10 mouse cellular contexts compared by ENCODE assay signal in genomic region chr5:31194486-31195485, GRCm38 (mm10). TPM values are rescaled to one million over a fixed set of nuclear protein-coding genes. Genes with fewer than 3 reads are reported as not detected.
DNase-seq lines count a peak whose midpoint lies in the region; ATAC-seq and TF ChIP-seq lines count a peak whose summit lies in the region.
"Had no signal": no experiment of that assay in that cellular context is flagged by ENCODE, and none has a peak within 500 bp of the region (broad histone marks: within the 10 kb centered on the region; RNA-seq: fewer than 3 reads in every experiment).

No protein-coding gene starts in this region.

- no peak overlapping the region; the same call in 1 of the 2 replicates for H3K4me2 ChIP-seq in hindbrain, embryonic 11.5 days (replicated peaks; ENCODE audit: low read depth, low read length)
- H3K4me2 ChIP-seq in liver, postnatal 0 days (ENCODE audit: low read depth, low read length) = peak overlapping the region; percentile 86

- no peak for ATAC-seq in hindbrain, embryonic 11.5 days (ENCODE audit: low FRiP score)
- ATAC-seq in liver, postnatal 0 days = no peak
- ATAC-seq: CD4-positive, CD25-positive, alpha-beta regulatory T cell, adult 4 months had no signal

- peak overlapping the region; percentile 8; the same call in 1 of the 2 replicates for H3K27ac ChIP-seq in ES-Bruce4 (ENCODE audit: insufficient read depth, low read length)
- no peak overlapping the region for H3K27ac ChIP-seq in hindbrain, embryonic 11.5 days (ENCODE audit: low read depth, low read length)
- H3K27ac ChIP-seq in liver, postnatal 0 days (ENCODE audit: low read depth) = peak overlapping the region; percentile 94; the same call in 1 of the 2 replicates

- H3K36me3 ChIP-seq in ES-Bruce4 (ENCODE audit: control insufficient read depth, insufficient read depth, low read length, poor library complexity, severe bottlenecking) = peaks cover 42% of the 10 kb centered on the region
- peaks cover 14% of the 10 kb centered on the region for H3K36me3 ChIP-seq in hindbrain, embryonic 11.5 days (ENCODE audit: control insufficient read depth, insufficient read depth, low read length)
- peaks cover 65% of the 10 kb centered on the region for H3K36me3 ChIP-seq in liver, postnatal 0 days (replicated peaks; ENCODE audit: insufficient read depth, low read length)

- no peak overlapping the region for H3K4me3 ChIP-seq in ES-Bruce4 (ENCODE audit: low read depth, low read length)
- H3K4me3 ChIP-seq in hindbrain, embryonic 11.5 days (ENCODE audit: low read depth, low read length) = peak overlapping the region; percentile 93; the same call in 1 of the 2 replicates
- H3K4me3 ChIP-seq in liver, postnatal 0 days (ENCODE audit: low read depth, low read length) = peak overlapping the region; percentile 74

- no peak for TF ChIP-seq CTCF in ES-Bruce4 (IDR thresholded peaks at IDR 0.05; ENCODE audit: low read depth, low read length)
- no peak for TF ChIP-seq CTCF in liver, postnatal 0 days (IDR thresholded peaks at IDR 0.05; ENCODE audit: low read depth)

- TF ChIP-seq POLR2A in ES-Bruce4 (IDR thresholded peaks at IDR 0.05; ENCODE audit: insufficient read depth, low read length) = no peak

- TF ChIP-seq EP300 in ES-Bruce4 (IDR thresholded peaks at IDR 0.05; ENCODE audit: insufficient read depth, low read depth, low read length) = no peak
- TF ChIP-seq EP300 in liver, postnatal 0 days (IDR thresholded peaks at IDR 0.05; ENCODE audit: low read depth) = no peak

- peak; percentile 87 for DNase-seq in heart, adult 11 months
- DNase-seq in heart, adult 9 months (ENCODE audit: low spot score in 2 of 2) = no peak
- no peak for DNase-seq in hindbrain, embryonic 11.5 days (ENCODE audit: low spot score)
- no peak for DNase-seq in liver, postnatal 0 days
- DNase-seq in left cerebral cortex, adult 9 months (ENCODE audit: low spot score in 2 of 2) = no peak
- no peak for DNase-seq in spleen, postnatal 10 days (ENCODE audit: low spot score in 2 of 2)
- no peak for DNase-seq in adrenal gland, postnatal 36 days
- DNase-seq: lung, postnatal 4 days had no signal

- no peaks in the 10 kb centered on the region for H3K4me1 ChIP-seq in ES-Bruce4 (ENCODE audit: control insufficient read depth, insufficient read depth, low read length)
- H3K4me1 ChIP-seq in hindbrain, embryonic 11.5 days (replicated peaks; ENCODE audit: control insufficient read depth, insufficient read depth, low read length) = peaks cover 7% of the 10 kb centered on the region
- H3K4me1 ChIP-seq in liver, postnatal 0 days (ENCODE audit: insufficient read depth) = peaks cover 17% of the 10 kb centered on the region

- H3K27me3 ChIP-seq in ES-Bruce4 (ENCODE audit: control insufficient read depth, insufficient read depth, low read length, poor library complexity, severe bottlenecking) = no peaks in the 10 kb centered on the region
- no peaks in the 10 kb centered on the region for H3K27me3 ChIP-seq in hindbrain, embryonic 11.5 days (ENCODE audit: control insufficient read depth, insufficient read depth, low read length)
- no peaks in the 10 kb centered on the region for H3K27me3 ChIP-seq in liver, postnatal 0 days (ENCODE audit: insufficient read depth, low read length)

- no peak overlapping the region; the same call in 1 of the 2 replicates for H3K9ac ChIP-seq in ES-Bruce4 (ENCODE audit: low read depth, poor library complexity, severe bottlenecking)
- H3K9ac ChIP-seq in hindbrain, embryonic 11.5 days (ENCODE audit: low read depth, low read length) = no peak overlapping the region
- H3K9ac ChIP-seq in liver, postnatal 0 days (replicated peaks) = peak overlapping the region; percentile 89

- 94% methylated on average over 16 of the region's 16 CpGs for WGBS in hindbrain, embryonic 11.5 days
- WGBS in liver, postnatal 0 days (ENCODE audit: insufficient replicate concordance) = 89% methylated on average over 16 of the region's 16 CpGs

- no peaks in the 10 kb centered on the region for H3K9me3 ChIP-seq in ES-Bruce4 (replicated peaks; ENCODE audit: control insufficient read depth, insufficient read depth, low read length, poor library complexity, severe bottlenecking)
- no peaks in the 10 kb centered on the region for H3K9me3 ChIP-seq in hindbrain, embryonic 11.5 days (ENCODE audit: control insufficient read depth, low read length)
- H3K9me3 ChIP-seq in liver, postnatal 0 days (ENCODE audit: low read length) = no peaks in the 10 kb centered on the region

RNA-seq across cellular contexts. Expression of gene Eif2b4, which starts 1.6 kb away (rescaled TPM):
- 40.7 and 45.2 TPM in 2 replicates for polyA plus RNA-seq in ES-Bruce4 (2011; ENCODE audit: insufficient read depth, insufficient read length, low read depth, missing spikeins)
- 65.8 and 66.5 TPM in 2 replicates for polyA plus RNA-seq in hindbrain, embryonic 11.5 days (2014; fragmentation: Nextera tagmentation; extraction: Ambion mirVana)
- 35.5 and 36.8 TPM in 2 replicates for polyA plus RNA-seq in liver, postnatal 0 days (2015; fragmentation: Nextera tagmentation; extraction: Ambion mirVana)
- 10 to 100 TPM; 43.2 to 60.5 TPM for total RNA-seq in adrenal gland, postnatal 36 days (2021)

RNA-seq across cellular contexts. Expression of gene Snx17, which starts 1.8 kb away (rescaled TPM):
- polyA plus RNA-seq in ES-Bruce4 (2011; ENCODE audit: insufficient read depth, insufficient read length, low read depth, missing spikeins) = 40.0 and 45.9 TPM in 2 replicates
- 133 and 146 TPM in 2 replicates for polyA plus RNA-seq in hindbrain, embryonic 11.5 days (2014; fragmentation: Nextera tagmentation; extraction: Ambion mirVana)
- polyA plus RNA-seq in liver, postnatal 0 days (2015; fragmentation: Nextera tagmentation; extraction: Ambion mirVana) = 29.4 and 29.9 TPM in 2 replicates
- total RNA-seq in adrenal gland, postnatal 36 days (2021) = 100 to 1,000 TPM; 106 to 110 TPM

RNA-seq across cellular contexts. Expression of gene Zfp513, which starts 7.3 kb away (rescaled TPM):
- polyA plus RNA-seq in ES-Bruce4 (2011; ENCODE audit: insufficient read depth, insufficient read length, low read depth, missing spikeins) = 25.5 and 25.8 TPM in 2 replicates
- 4.9 and 5.7 TPM in 2 replicates for polyA plus RNA-seq in hindbrain, embryonic 11.5 days (2014; fragmentation: Nextera tagmentation; extraction: Ambion mirVana)
- 2.9 TPM in 2 replicates for polyA plus RNA-seq in liver, postnatal 0 days (2015; fragmentation: Nextera tagmentation; extraction: Ambion mirVana)
- 10 to 100 TPM; 28.1 to 34.1 TPM for total RNA-seq in adrenal gland, postnatal 36 days (2021)

RNA-seq across cellular contexts. Expression of gene Gtf3c2, which starts 14.8 kb away (rescaled TPM):
- polyA plus RNA-seq in ES-Bruce4 (2011; ENCODE audit: insufficient read depth, insufficient read length, low read depth, missing spikeins) = 104 and 106 TPM in 2 replicates
- polyA plus RNA-seq in hindbrain, embryonic 11.5 days (2014; fragmentation: Nextera tagmentation; extraction: Ambion mirVana) = 66.4 and 72.6 TPM in 2 replicates
- polyA plus RNA-seq in liver, postnatal 0 days (2015; fragmentation: Nextera tagmentation; extraction: Ambion mirVana) = 15.0 and 16.8 TPM in 2 replicates
- total RNA-seq in adrenal gland, postnatal 36 days (2021) = 10 to 100 TPM; 53.8 to 64.0 TPM

RNA-seq across cellular contexts. Expression of gene Gm29609, which starts 15.1 kb away (rescaled TPM):
- polyA plus RNA-seq in ES-Bruce4 (2011; ENCODE audit: insufficient read depth, insufficient read length, low read depth, missing spikeins) = 2.3 and 2.6 TPM in 2 replicates
- 0.46 and 1.4 TPM in 2 replicates for polyA plus RNA-seq in hindbrain, embryonic 11.5 days (2014; fragmentation: Nextera tagmentation; extraction: Ambion mirVana)
- 0.21 and 0.59 TPM in 2 replicates for polyA plus RNA-seq in liver, postnatal 0 days (2015; fragmentation: Nextera tagmentation; extraction: Ambion mirVana)
- under 1 TPM; 0.60 to 0.79 TPM for total RNA-seq in adrenal gland, postnatal 36 days (2021)
